18 mouse cellular contexts compared by ENCODE assay signal in the genomic region with DNA sequence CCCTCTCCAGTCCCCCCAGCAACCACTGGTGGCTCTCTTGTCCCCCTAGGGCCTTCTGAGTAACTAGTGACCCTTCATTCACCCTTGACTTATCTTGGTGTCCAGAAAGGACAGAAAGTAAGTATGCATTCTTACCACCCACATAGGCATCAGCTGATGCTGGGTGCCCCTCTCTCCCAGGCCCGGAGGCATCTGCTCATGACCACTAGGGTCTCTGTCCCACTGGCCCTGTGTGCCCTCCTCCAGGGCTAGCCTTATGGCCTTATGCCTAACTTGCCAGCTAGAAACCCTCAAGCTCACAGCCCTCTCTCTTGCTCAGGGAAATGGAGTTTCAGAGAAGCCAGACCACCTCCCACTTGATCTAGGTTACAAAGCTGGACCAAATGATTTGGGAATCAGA.
"Had no signal": no experiment of that assay in that cellular context is flagged by ENCODE, and none has a peak within 500 bp of the region (broad histone marks: within the 10 kb centered on the region; RNA-seq: fewer than 3 reads in every experiment).

No protein-coding gene starts in this region.

- DNase-seq: liver, postnatal 0 days; lung, adult 2 months; lung, postnatal 14 days; lung, postnatal 36 days; midbrain, embryonic 14.5 days; right cerebral cortex, postnatal 14 days; thymus, adult 2 months; thymus, postnatal 25 days; thymus, postnatal 4 days had no signal

- H3K4me3 ChIP-seq: lung, embryonic 15.5 days; megakaryocyte, embryonic 14.5 days; midbrain, embryonic 12.5 days; neural tube, embryonic 12.5 days; stomach, embryonic 15.5 days had no signal

- H3K36me3 ChIP-seq: lung, embryonic 15.5 days; midbrain, embryonic 12.5 days; neural tube, embryonic 12.5 days; stomach, embryonic 15.5 days had no signal

- H3K27ac ChIP-seq: lung, embryonic 15.5 days; macrophage; midbrain, embryonic 12.5 days; neural tube, embryonic 12.5 days; stomach, embryonic 15.5 days; stomach, postnatal 0 days had no signal

- H3K9ac ChIP-seq: liver, postnatal 0 days; lung, embryonic 15.5 days; midbrain, embryonic 12.5 days; neural tube, embryonic 12.5 days; stomach, embryonic 15.5 days had no signal

- ATAC-seq: liver, postnatal 0 days; lung, postnatal 0 days; midbrain, embryonic 16.5 days had no signal

- H3K4me2 ChIP-seq: lung, embryonic 15.5 days; midbrain, embryonic 12.5 days; neural tube, embryonic 12.5 days; stomach, embryonic 15.5 days had no signal

- H3K27me3 ChIP-seq: lung, embryonic 15.5 days; neural tube, embryonic 12.5 days; stomach, embryonic 15.5 days had no signal

- H3K4me1 ChIP-seq: lung, embryonic 15.5 days; megakaryocyte, embryonic 14.5 days; stomach, embryonic 15.5 days had no signal

- H3K9me3 ChIP-seq: lung, embryonic 15.5 days; megakaryocyte, embryonic 14.5 days; midbrain, embryonic 12.5 days; neural tube, embryonic 12.5 days; stomach, embryonic 15.5 days had no signal
